Mouse (Mus musculus) cerebellum, adult 11-12 months (tissue): ENCODE measurements around the gene Parp16.

Experiments
- DNase-seq: peaks from one replicate; pipeline ENCODE4 v3.0.0; 2022

Gene Parp16

DNA sequence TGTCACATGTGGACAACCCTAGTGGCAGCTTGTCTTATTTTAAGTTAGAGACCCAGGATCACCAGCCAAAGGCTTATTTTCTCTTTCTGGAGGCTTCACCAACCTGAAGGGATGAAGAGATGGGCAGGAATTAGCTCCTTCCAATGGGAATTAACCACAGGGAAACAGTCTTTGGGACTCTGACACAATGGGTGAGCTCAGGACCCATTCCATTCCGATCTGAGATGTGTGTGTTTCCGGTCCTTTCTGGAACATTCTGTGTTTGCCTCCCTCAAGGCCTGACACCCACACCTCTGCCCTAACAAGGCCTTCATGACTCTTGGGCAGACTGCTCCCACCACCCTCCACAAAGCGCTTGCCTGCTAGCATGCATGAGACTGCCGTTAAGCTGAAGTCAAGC lies at the start of gene Parp16:
Gene Parp16 (plus strand): TSS at position 301 of the 400 bp plus-strand sequence.
- DNase-seq, result no peak

DNA sequence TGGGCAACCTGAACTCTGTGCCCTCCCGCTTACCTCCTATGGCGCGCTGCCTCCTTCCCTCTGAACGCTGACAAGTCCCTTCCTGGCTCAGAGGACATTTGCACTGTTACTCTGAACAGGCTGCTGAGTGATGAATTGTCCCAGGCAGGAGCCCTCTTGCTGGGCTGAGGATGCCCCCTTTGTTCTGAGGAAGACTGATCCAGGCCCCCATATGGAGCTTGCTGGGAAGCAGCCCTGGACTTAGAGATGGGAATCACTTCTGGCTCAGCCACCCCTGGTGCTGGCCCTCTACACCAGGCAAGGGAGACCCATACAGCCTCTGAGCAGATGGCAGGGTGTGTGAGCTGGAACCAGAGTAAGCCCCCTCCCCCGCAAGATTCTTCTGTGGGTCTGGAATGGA lies 49.2 kb upstream of the Parp16 start:
- no peak for DNase-seq

GRCm38 (mm10) chr9:65148507-65148906 lies 46.6 kb upstream of the Parp16 start:
- no peak for DNase-seq

DNA sequence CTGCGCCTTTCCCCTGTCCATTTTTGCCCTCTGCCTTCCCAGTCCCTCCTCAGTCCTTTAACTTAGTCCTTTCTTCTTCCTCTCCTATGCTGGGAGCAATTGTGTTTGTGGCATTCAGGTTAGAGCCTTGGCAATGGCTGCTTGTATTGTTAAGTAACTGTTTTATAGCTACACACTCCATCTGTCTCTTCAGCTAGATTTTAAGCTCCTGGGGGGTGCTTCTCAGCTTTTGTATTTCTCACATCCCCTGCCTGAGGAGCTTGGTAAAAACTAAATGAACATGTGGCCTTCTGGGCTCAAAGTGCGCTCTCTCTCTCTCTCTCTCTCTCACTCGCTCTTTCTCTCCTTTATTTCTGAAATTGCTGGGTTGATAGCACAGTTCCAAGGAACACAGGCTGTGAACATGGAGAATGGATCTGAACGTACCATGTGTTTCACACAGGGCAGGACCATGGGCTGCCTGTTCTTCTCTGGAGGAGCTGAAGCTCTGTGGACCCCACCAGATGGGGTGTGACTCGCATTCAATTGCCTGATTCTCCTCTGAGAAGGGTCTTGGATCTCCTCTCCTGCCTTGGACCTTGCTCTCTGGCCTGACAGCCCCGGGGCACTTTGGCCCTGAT lies 42.3 kb upstream of the Parp16 start:
- DNase-seq, result no peak

DNA sequence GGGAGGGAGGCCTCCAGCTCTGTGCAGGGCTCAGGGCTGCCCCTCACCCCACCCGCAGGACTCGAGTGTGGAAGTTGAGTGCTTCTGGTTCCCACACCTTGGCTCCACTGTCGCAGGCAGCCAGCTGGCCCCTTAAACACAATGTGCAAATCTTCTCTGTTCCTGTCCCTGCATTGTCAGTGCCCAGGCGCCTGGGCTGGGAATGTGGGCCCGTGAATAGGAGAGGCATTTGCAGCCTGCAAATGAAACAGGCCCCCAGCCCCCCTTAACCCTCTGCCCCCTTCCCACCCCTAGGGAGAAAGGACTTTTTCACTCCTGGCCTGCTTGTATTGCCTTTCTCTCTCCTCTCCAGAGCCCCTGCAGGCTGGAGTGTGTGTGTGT lies 41.8 kb upstream of the Parp16 start:
- no peak for DNase-seq

- DNase-seq, result no peak
Observed at GRCm38 (mm10) chr9:65154692-65155455, 40.3 kb upstream of the Parp16 start.

GRCm38 (mm10) chr9:65156604-65157003 lies 38.5 kb upstream of the Parp16 start:
- DNase-seq, result no peak

GRCm38 (mm10) chr9:65157631-65158030 lies 37.5 kb upstream of the Parp16 start:
- DNase-seq, result no peak

DNA sequence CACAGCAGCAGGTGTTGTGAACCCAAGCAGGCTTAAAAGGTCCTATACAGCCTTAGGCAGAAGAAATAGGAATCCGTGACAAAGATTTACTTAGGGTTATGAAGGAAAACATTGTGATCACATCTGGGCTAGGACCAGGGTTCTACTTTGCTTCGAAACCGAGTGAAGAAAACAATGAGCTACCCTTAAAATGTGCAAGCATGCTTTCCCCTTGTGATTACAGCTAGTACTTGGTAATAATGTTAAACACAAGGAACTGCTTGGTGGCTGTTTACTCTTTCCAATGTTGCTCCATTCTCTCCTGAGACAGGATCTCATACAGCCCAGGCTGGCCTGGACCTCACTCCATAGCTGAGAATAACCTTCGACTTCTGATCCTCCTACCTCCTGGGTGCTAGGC lies 34.0 kb upstream of the Parp16 start:
- no peak for DNase-seq

DNA sequence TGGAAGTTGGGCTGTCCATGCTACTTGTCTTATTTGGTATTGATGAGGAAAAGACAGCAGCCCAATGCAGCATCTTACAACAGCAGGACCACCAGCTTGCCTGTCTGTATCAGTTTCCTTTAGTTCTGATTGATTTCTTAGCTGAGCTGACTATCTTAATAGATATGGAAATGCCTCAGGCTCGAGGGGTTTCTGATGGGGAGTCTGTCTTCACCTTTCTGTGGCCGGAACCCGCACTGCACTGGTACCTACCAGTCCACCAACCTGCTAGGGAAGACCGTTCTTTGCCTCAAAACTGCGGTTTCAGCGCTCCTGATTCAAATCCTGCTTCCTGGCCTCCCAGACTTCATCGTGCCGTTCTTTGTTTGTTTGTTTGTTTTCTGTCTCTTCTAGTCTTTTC lies 33.3 kb upstream of the Parp16 start:
- DNase-seq, result no peak

DNA sequence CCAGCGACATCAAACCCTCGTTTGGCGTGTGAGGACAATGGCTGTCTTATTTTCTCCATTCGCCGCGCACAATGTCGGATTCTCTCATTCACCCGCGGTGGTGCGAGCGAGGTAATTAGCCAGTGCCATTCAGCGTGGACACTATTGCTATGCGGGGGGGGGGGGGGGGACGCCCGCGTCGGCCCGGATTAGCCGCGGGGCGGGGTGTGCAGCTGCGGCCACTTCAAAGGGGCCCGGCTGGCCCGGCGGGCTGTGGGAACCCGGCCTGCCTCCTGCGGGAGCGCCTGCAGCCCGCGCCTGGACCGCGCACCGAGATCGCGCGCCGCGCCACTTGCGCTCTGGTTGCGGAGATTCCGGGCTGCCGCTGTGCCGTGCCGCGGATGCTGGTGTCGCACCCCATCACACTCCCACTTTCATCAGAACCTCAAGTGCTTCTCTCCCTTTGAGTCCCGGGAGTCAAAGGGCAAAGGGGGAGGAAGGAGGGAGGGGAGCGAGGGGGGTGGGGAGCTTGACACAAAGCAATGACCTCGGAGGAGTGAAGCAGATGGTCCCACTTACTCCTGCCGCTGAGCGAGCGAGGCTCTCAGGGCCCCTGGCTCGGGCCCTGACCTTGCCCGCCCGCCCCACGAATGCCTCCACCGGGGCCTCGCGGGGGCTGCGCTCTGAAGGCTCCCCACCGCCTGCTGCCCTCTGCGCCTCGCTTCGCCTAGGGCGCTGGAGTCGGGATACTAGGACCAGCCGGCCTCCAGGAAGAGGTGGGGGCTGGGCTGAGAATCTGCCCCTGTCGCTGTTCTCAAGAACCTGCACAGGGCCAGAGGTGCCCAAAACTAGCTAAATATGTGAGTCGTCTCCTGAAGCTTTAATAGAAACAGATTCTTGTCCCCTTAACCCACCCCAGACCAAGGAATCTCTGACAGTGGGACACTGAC lies 32.2 kb upstream of the Parp16 start:
- no peak for DNase-seq

- no peak for DNase-seq
Observed at GRCm38 (mm10) chr9:65164870-65165269, 30.3 kb upstream of the Parp16 start.

- no peak for DNase-seq
Observed at GRCm38 (mm10) chr9:65166386-65166785, 28.8 kb upstream of the Parp16 start.

GRCm38 (mm10) chr9:65168534-65168933 lies 26.6 kb upstream of the Parp16 start:
- DNase-seq, result no peak

- DNase-seq, result no peak
Observed at GRCm38 (mm10) chr9:65168952-65169351, 26.2 kb upstream of the Parp16 start.

DNA sequence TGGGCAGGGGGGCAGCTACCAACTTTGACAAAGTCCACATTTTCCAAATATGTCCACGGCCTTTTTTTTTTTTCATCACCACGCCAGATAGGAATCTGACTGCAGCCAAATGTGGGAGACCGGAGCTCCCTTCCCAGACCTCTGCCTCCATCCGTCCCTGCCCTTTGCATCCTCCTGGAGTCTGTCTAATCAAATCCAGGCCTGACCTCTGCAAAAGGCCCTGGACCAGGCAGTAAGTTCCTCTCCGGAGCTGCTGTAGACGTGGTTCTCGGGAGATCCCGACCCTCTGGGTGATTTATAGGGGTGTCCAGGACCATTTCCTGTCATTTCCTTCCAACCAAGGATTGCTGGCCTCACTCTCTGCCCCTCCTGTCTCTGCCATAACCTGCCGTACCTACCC lies 22.5 kb upstream of the Parp16 start:
- no peak for DNase-seq

DNA sequence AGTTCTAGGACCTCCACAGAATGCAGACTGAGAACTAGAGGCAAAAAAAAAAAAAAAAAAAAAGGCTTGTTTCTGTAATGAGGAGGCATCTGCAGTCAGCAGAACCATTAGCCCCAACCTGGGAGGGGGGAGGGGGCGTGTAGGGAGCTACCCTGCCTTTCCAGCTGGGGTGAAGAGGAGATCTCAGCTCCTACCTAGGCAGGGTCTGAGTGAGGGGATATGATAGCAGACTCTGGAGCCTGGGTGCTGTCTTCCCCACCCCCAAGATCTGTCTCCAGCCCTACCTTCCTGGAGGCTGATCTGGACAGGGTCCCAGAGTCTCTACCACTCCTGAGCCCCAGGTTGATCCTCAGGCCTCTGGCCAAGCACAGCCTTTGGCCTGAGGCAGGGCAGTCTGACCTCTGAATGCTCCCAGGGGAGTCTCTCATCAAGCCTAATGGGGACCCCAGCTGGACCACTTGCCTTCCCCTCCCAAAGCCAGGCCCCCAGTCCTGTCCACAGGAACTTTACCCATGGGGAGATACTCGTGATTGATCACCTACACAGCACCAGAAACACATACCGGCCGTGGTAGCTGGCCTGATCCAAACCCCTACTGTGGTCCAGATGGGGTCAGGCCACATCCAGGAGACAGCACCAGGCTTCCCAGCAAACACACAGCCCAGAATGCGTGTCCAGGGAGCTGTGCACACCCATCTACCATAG lies 19.8 kb upstream of the Parp16 start:
- no peak for DNase-seq

DNA sequence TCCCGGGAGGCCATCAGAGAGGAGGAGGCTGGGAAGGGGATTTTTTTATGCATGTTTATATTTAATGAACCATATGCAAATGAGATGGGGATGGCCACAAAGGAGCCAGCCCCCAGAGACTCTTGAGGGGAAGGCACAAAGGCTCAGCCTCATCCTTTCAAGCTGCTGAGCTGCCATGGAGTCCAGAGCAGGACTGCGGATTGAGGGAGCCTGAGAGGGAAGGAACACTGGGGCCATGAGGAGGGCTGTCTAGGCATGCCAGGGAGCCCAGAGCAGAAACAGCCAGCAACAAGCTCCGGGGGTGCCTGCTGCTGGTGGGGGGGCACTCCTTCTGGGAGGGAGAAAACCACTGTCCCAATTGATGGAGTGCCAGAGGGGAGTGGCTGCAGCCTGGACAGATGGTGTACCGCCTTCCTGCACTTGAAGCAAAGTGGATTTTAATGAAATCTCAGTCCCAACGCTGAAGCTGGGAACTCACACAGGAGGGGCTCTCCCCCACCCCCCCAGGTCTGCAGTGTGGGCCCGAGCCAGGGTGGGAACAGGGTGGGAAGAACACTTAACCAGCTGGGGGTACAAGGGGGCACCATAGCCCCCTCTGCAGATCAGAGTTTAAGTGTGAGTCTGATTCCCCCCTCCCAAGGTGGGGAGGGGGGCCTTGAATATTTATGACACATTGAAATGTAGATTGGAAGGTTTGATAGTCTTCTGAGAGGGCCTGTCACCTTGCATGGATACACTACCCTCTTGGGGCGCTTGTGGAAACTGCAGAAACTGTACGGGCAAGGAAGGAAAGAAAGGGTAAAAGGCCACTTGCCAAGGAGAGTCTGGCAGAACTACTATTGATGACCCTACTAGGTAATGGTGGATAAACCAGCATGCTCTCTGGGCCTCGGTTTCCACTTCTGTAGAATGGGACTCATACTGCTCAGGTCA lies 18.9 kb upstream of the Parp16 start:
- no peak for DNase-seq

DNA sequence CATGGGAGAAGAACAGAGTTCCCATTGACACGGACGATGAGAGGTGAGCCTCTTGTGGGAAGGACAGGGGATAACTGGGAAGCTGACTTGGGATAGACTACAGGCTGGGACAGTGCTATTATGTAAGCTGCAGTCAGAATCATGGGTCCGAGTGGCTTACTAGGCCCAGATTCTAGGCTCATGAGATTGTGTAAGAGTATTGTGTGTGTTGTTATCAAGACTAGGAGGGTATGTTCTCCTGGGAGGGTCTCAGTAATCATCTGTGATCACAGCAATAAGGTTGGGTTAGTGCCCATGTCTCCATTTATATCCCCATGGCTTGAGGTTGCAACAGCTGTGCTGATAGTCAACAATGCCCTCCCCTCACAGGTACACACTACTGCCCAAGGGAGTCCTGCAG lies 17.7 kb upstream of the Parp16 start:
- DNase-seq, result no peak

GRCm38 (mm10) chr9:65177912-65178311 lies 17.2 kb upstream of the Parp16 start:
- no peak for DNase-seq

DNA sequence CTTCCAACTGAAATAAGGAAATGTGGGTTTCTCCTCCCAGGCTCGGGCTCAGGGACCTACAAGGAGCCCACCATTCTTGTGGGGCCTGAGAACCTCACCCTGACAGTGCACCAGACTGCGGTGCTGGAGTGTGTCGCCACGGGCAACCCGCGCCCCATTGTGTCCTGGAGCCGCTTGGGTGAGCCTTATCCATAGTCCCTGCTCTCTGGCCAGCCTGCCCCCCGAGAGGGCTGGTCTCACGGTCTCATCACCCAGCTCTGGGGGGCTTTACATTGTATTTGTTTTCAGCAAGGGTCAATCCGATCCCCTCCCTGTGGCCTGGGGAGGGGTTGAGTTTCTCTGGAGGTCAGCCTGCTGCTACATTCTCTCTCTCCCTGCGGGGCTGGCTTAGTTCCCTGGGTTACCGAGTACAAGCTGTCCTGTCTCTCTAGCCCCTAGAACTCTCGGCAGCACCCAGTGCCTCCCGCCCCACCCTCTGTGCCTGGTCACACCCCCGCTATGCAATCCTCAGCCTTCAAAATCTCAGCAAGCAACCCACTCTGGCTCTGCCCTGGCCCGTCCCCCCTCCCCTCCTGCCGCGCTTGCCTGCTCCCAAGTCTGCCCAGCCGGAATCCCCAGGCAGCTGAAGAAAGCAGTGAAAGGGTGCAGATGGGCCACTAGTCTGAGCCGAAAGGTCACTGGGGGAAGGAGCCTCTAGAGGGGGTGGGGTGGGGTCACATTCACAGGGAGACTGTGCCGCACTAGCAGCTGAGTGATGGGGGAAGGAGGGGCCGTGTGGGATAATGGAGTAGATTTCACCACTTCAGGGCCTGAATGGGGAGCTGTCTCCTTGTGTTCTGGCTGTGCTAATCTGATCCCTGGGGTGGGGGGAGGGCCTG lies 16.6 kb upstream of the Parp16 start:
- DNase-seq, result no peak
